Mouse (Mus musculus) megakaryocyte, embryonic 14.5 days (primary cell): ENCODE measurements around the gene Limd1.

Source experiments
- FLI1 ChIP-seq: IDR thresholded peaks from 2 replicates; pipeline ENCODE4 v1.6.1; 2012; ENCODE audit warnings: low read length, inconsistent platforms, mixed read lengths
- GATA1 ChIP-seq: IDR thresholded peaks from 3 replicates; pipeline ENCODE4 v1.6.1; 2012; ENCODE audit warnings: mixed read lengths, low read length, inconsistent platforms, borderline replicate concordance

GRCm38 (mm10) chr9:123525095-123525494, 46.6 kb downstream of the Limd1 start:
- no peak for TF ChIP-seq FLI1
- no peak for TF ChIP-seq GATA1
